Mouse (Mus musculus) neural tube, embryonic 15.5 days (tissue): ENCODE data around the gene Cabp5. TPM values are rescaled to one million over a fixed set of nuclear protein-coding genes. Genes with fewer than 3 reads are reported as not detected.
"Not testable (repeated sequence)": the region's sequence is repeated elsewhere in the genome, so short reads cannot be mapped to it uniquely, and the experiment has no call there.

Experiments
- ATAC-seq: fragments of 200-750 bp; cut with Nextera tagmentation; 2 replicates; pipeline ENCODE4 v1.8.0; 2017; ENCODE audit warnings: mild to moderate bottlenecking, moderate TSS enrichment, moderate library complexity; ENCODE audit not compliant: low FRiP score
- H3K27ac ChIP-seq: fragments of 300-500 bp; sonication (generic); replicated peaks from 2 replicates; pipeline ENCODE4 v1.5.1; 2015; ENCODE audit warnings: mild to moderate bottlenecking, inconsistent platforms
- H3K27me3 ChIP-seq: fragments of 300-500 bp; sonication (generic); replicated peaks from 2 replicates; pipeline ENCODE4 v1.6.1; 2015; ENCODE audit warnings: inconsistent platforms
- H3K36me3 ChIP-seq: fragments of 300-500 bp; sonication (generic); 2 replicates; pipeline ENCODE4 v1.6.1; 2015; ENCODE audit warnings: inconsistent platforms
- H3K4me1 ChIP-seq: fragments of 300-500 bp; sonication (generic); 2 replicates; pipeline ENCODE4 v1.6.1; 2015; ENCODE audit warnings: inconsistent platforms
- H3K4me2 ChIP-seq: fragments of 300-500 bp; sonication (generic); 2 replicates; pipeline ENCODE4 v1.6.1; 2015; ENCODE audit warnings: inconsistent platforms, mild to moderate bottlenecking, moderate library complexity
- H3K4me3 ChIP-seq: fragments of 300-500 bp; sonication (generic); replicated peaks from 2 replicates; pipeline ENCODE4 v1.5.1; 2015; ENCODE audit warnings: mild to moderate bottlenecking, inconsistent platforms
- H3K9ac ChIP-seq: fragments of 300-500 bp; sonication (generic); replicated peaks from 2 replicates; pipeline ENCODE4 v1.6.1; 2015; ENCODE audit warnings: mild to moderate bottlenecking, inconsistent platforms
- H3K9me3 ChIP-seq: fragments of 300-500 bp; sonication (generic); replicated peaks from 2 replicates; pipeline ENCODE4 v1.6.1; 2016; ENCODE audit warnings: inconsistent platforms
- WGBS: fragments of 180-500 bp; shearing (Covaris S2); methylation state at CpG from one replicate; pipeline ENCODE4 v1.1.7; 2015; ENCODE audit warnings: mixed read lengths; 5-methylcytosine and 5-hydroxymethylcytosine counted together
- polyA plus RNA-seq: library from polyadenylated mRNA; unstranded; fragments of >200 nt; fragmentation: Nextera tagmentation; extraction: Ambion mirVana; gene quantifications from 2 replicates; pipeline ENCODE4 v1.2.1, GENCODE M21; 2015

The Cabp5 gene
- 0.18 TPM in 1 of 2 replicates, not detected in the other for polyA plus RNA-seq

DNA sequence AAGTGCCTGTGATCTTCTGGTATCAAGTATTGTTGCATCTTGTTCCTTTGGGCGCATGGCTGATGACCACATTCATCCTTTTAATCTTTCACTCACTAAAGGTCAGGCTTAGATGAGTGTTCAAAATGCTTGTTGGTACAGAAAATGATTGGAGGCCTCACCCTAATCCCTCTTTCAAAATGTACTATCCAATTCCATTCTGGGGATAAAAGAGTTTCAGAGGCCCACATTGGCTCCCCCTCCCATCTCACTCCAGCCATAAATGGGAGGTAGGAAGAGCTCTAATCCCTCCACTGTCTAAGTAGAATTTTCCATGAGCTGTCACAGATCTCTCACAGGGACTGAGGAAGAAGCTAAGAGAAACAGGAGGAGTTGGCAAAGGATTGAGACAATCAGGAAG lies at the start of gene Cabp5:
Cabp5 (plus strand) TSS at position 301 of the 400 bp plus-strand sequence.
- WGBS = 88% methylated on average over 1 of the region's 1 CpGs
- H3K27ac ChIP-seq = no peak within 1 kb of the TSS
- H3K4me3 ChIP-seq = no peak within 1 kb of the TSS
- no peaks in the 10 kb centered on the region for H3K4me1 ChIP-seq
- no peak within 1 kb of the TSS for H3K9ac ChIP-seq
- H3K27me3 ChIP-seq = no peaks in the 10 kb centered on the region
- H3K9me3 ChIP-seq = no peaks in the 10 kb centered on the region; the same call in 1 of the 2 replicates
- no peak for ATAC-seq
- no peaks in the 10 kb centered on the region for H3K36me3 ChIP-seq
- no peak within 1 kb of the TSS for H3K4me2 ChIP-seq

DNA sequence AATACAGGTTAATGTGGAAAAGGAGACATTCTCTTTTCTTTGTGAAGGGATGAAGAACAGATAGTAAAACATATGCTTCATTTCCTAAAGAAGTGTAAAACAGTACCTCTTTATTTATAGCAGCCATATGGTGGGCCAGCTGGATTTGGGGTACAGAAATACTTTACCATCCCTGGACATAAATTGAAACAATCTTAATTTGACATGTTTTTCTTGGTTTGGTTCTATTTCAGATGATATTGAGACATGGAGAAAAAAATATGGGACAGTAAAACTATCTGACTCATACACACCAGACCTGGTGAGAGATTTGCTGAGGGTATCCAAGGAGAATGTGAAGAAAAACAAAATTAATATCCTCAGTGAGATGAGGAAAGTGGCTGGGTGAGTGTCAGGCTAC lies 42.0 kb upstream of the Cabp5 start:
- Histone ChIP-seq H3K9me3 (0 out of 2 replicates have a peak, but pooled peaks cover 5% of the 10 kb centered on the region), H3K4me3 (no peak overlapping the region), H3K9ac (no peak overlapping the region), H3K4me2 (no peak overlapping the region), H3K27me3 (no peaks in the 10 kb centered on the region), H3K27ac (no peak overlapping the region), H3K36me3 (peaks cover 44% of the 10 kb centered on the region), H3K4me1 (no peaks in the 10 kb centered on the region)
- no peak for ATAC-seq

DNA sequence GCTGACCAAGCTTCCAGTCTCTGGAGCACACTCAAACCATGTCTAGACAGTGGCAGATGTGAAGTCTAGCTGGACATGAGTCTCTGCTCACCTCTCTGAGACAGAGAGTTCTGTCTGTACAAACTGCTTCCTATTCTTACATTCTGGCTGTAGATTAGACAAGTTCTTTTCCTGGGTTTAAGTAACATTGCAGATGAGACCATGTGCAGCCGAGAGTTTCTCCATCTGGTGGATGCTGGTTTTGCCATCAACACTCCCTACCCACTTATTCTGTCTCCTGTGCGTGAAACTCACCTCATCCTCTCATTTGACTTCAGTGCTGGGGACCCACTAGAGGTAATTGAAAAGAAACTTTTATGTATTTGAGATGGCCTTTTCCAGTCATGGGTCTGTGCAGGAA lies 17.3 kb upstream of the Cabp5 start:
- ATAC-seq = no peak
- H3K27me3 ChIP-seq = no peaks in the 10 kb centered on the region
- WGBS = 82% methylated on average over 2 of the region's 2 CpGs
- no peak overlapping the region for H3K4me3 ChIP-seq
- H3K4me1 ChIP-seq = no peaks in the 10 kb centered on the region
- no peak overlapping the region for H3K4me2 ChIP-seq
- no peak overlapping the region for H3K9ac ChIP-seq
- H3K36me3 ChIP-seq = no peaks in the 10 kb centered on the region
- no peak overlapping the region for H3K27ac ChIP-seq
- H3K9me3 ChIP-seq = no peaks in the 10 kb centered on the region

- 75% methylated on average over 1 of the region's 1 CpGs for WGBS
- not testable (repeated sequence) for H3K27ac ChIP-seq, ATAC-seq, H3K9me3 ChIP-seq, H3K36me3 ChIP-seq, H3K4me1 ChIP-seq, H3K9ac ChIP-seq, H3K4me3 ChIP-seq, H3K4me2 ChIP-seq, H3K27me3 ChIP-seq
Observed at GRCm38 (mm10) chr7:13450541-13450940, 52.6 kb downstream of the Cabp5 start, which contains the start of gene Bsph1. Gene Bsph1 (plus strand): TSS chr7:13450841.

Other genes starting within 250 kb of the Cabp5 start
- gene Vmn1r88, start 238.6 kb upstream of the Cabp5 start, polyA plus RNA-seq = not detected in 2 replicates
- gene Vmn1r89, start 185.1 kb upstream of the Cabp5 start, polyA plus RNA-seq = not detected in 2 replicates
- gene Lig1, start 120.8 kb upstream of the Cabp5 start, polyA plus RNA-seq = 29.5 and 48.4 TPM in 2 replicates
- 9.4 and 9.6 TPM in 2 replicates for gene Zswim9, start 119.4 kb upstream of the Cabp5 start, polyA plus RNA-seq
- gene Pla2g4c, start 73.5 kb upstream of the Cabp5 start, polyA plus RNA-seq = 0.69 and 0.72 TPM in 2 replicates
- not detected in 2 replicates for gene Bsph1, start 52.7 kb downstream of the Cabp5 start, polyA plus RNA-seq
- not detected in 2 replicates for gene Bsph2, start 172.9 kb downstream of the Cabp5 start, polyA plus RNA-seq
- not detected in 2 replicates for gene Sult2a5, start 225.8 kb downstream of the Cabp5 start, polyA plus RNA-seq